Mouse (Mus musculus): Measurements from ENCODE around the gene Lin7c. TPM values are rescaled to one million over a fixed set of nuclear protein-coding genes. Genes with fewer than 3 reads are reported as not detected.

The Lin7c gene
- polyA plus RNA-seq (2014; fragmentation: Illumina TruSeq; extraction: RNeasy Lipid Tissue Mini Kit (QIAGEN cat#74804); ENCODE audit: low read depth, low replicate concordance): 40.8 TPM

GRCm38 (mm10) chr2:109890597-109890996, at the start of gene Lin7c:
Gene Lin7c, plus strand, starts transcription at chr2:109890853.

DNA sequence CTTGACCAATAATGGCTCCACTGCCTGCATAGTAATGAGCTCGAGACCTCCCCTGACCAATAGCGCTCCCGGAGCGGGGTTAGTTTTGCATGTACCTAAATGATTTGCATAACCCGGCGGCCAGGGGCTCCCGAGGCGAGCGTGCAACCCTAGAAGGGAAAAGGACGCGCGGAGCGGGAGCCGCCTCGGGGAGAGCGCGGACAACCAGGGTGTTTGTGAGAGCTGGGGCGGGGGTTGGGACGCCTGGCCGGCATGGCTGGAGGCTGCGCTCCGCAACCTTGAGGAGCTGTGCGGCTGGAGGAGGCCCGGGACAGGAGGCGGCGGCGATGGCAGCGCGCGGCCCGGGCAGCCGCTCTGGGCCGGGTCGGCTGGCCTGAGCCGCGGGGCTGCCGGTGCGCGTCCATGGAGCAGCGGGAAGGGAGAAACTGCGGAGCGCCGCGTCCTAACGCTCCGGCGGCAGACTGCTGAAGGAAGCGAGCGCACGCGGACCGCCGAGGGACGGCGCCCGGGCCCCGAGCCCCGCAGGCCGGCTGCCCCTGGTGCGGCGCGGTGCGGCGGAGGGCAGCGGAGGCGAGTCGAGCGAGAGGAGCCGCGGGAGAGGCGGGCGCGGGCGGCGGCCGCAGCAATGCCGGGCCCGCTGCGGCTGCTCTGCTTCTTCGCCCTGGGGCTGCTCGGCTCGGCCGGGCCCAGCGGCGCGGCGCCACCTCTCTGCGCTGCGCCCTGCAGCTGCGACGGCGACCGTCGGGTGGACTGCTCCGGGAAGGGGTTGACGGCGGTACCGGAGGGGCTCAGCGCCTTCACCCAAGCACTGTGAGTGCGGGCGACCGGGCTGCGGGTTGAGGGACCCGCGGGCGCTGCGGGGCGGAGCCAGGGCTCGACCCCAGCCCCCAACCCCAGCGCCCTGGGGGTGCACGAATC, 27.1 kb downstream of the Lin7c start, which contains the start of gene Lgr4:
TSS of gene Lgr4 (plus strand) at position 152 of the 918 bp plus-strand sequence.

Other genes starting within 250 kb of the Lin7c start
- 0.10 TPM for gene Bdnf, start 216.2 kb upstream of the Lin7c start, polyA plus RNA-seq (2014; fragmentation: Illumina TruSeq; extraction: RNeasy Lipid Tissue Mini Kit (QIAGEN cat#74804); ENCODE audit: low read depth, low replicate concordance)
- gene Lgr4, start 26.8 kb downstream of the Lin7c start, polyA plus RNA-seq (2014; fragmentation: Illumina TruSeq; extraction: RNeasy Lipid Tissue Mini Kit (QIAGEN cat#74804); ENCODE audit: low read depth, low replicate concordance): 23.4 TPM
- 10.4 TPM for gene Ccdc34, start 127.0 kb downstream of the Lin7c start, polyA plus RNA-seq (2014; fragmentation: Illumina TruSeq; extraction: RNeasy Lipid Tissue Mini Kit (QIAGEN cat#74804); ENCODE audit: low read depth, low replicate concordance)

All from adipose tissue, adult 10 weeks (tissue).